Mouse (Mus musculus) Patski (cell line): ENCODE measurements around the gene Mrnip. TPM values are rescaled to one million over a fixed set of nuclear protein-coding genes. Genes with fewer than 3 reads are reported as not detected.

ENCODE experiments used
- ATAC-seq: fragments of 100-300 bp; one replicate; pipeline ENCODE4 v1.8.0; 2021
- CTCF ChIA-PET: fragments of 350-600 bp; sonication (Branson Sonifier 250); formaldehyde crosslinking; loops from one replicate; lab custom pipeline; 2022; ENCODE audit warnings: inconsistent platforms; lab: Charles Lee
- POLR2A ChIA-PET: fragments of 350-600 bp; sonication (Branson Sonifier 250); formaldehyde crosslinking; loops from one replicate; lab custom pipeline; 2022; ENCODE audit warnings: antibody characterized with exemption, inconsistent platforms; lab: Charles Lee
- DNase-seq: peaks from one replicate; pipeline ENCODE4 v3.0.0-alpha.2; 2011; ENCODE audit warnings: low read depth, low spot score
- H3K27me3 ChIP-seq: fragments of 371-371 bp; one replicate; pipeline ENCODE4 v1.5.1; 2021
- CTCF ChIP-seq: fragments of 100-300 bp; IDR thresholded peaks from one replicate; pipeline ENCODE4 v1.5.1; 2021
- in situ Hi-C: fragments of 300-500 bp; cut with MboI; formaldehyde crosslinking; loops from 3 replicates; pipeline ENCODE4 v1.11.1; 2018; ENCODE audit warnings: low pct_unique_long_range_greater_than_20kb, mixed read lengths
- polyA plus RNA-seq: library from polyadenylated mRNA; unstranded; gene quantifications from one replicate; pipeline ENCODE4 v1.2.3, GENCODE M21; 2021

Mrnip gene
- polyA plus RNA-seq, 1 experiment from 2014 or later = 5.9 TPM

GRCm38 (mm10) chr11:50222559-50223276, 48.5 kb downstream of the Mrnip start:
- POLR2A ChIA-PET = interaction anchor here (1.1 to 8.0 kb wide), 3 partner anchors 11 to 68 kb away, joined by 5 to 60 read pairs (median 7); partner anchors contain the start of genes Mgat4b and Sqstm1
- H3K27me3 ChIP-seq = no peaks in the 10 kb centered on the region
- TF ChIP-seq CTCF = no peak
- DNase-seq = no peak
- CTCF ChIA-PET = interaction anchor here (0.7 to 2.2 kb wide), 3 partner anchors 9 to 39 kb away, joined by 3 to 7 read pairs (median 7); no protein-coding TSS in a partner anchor
- no peak for ATAC-seq
- in situ Hi-C loops = no loop called here

- ATAC-seq = no peak
- in situ Hi-C loops = no loop called here
- POLR2A ChIA-PET = interaction anchor here (0.7 to 8.0 kb wide), 5 partner anchors 12 to 66 kb away, joined by 3 to 60 read pairs (median 5); partner anchors contain the start of genes Mgat4b and Sqstm1
- no peak for TF ChIP-seq CTCF
- DNase-seq = no peak
- H3K27me3 ChIP-seq = no peaks in the 10 kb centered on the region
- CTCF ChIA-PET = interaction anchor here (0.6 to 2.2 kb wide), 11 partner anchors 8 to 358 kb away, joined by 3 to 11 read pairs (median 4); no protein-coding TSS in a partner anchor
Observed at GRCm38 (mm10) chr11:50223783-50224662, 49.8 kb downstream of the Mrnip start.

GRCm38 (mm10) chr11:50224671-50225530, 50.7 kb downstream of the Mrnip start:
- no peaks in the 10 kb centered on the region for H3K27me3 ChIP-seq
- ATAC-seq (peak; percentile 77), DNase-seq (no peak)
- ChIA-PET CTCF (interaction anchor here (0.6 to 2.2 kb wide), 9 partner anchors 9 to 359 kb away, joined by 3 to 11 read pairs (median 4); no protein-coding TSS in a partner anchor), POLR2A (interaction anchor here (0.7 to 8.0 kb wide), 7 partner anchors 13 to 140 kb away, joined by 3 to 60 read pairs (median 4); partner anchors contain the start of genes Mgat4b and Sqstm1)
- no peak for TF ChIP-seq CTCF
- in situ Hi-C loops = loop anchor here (5.0 kb wide), 1 partner anchor 63 kb away; no protein-coding TSS in a partner anchor

- peak; percentile 32 for ATAC-seq
- no peak for DNase-seq
- in situ Hi-C loops = loop anchor here (5.0 kb wide), 1 partner anchor 63 kb away; no protein-coding TSS in a partner anchor
- TF ChIP-seq CTCF = no peak
- no peaks in the 10 kb centered on the region for H3K27me3 ChIP-seq
- CTCF ChIA-PET = interaction anchor here (0.5 to 1.4 kb wide), 6 partner anchors 11 to 147 kb away, joined by 3 to 10 read pairs (median 3); no protein-coding TSS in a partner anchor
- POLR2A ChIA-PET = interaction anchor here (0.7 to 8.0 kb wide), 7 partner anchors 9 to 139 kb away, joined by 3 to 60 read pairs (median 4); partner anchors contain the start of genes Mgat4b and Sqstm1
Observed at GRCm38 (mm10) chr11:50225611-50226378, 51.6 kb downstream of the Mrnip start.

- POLR2A ChIA-PET = interaction anchor here (0.9 to 8.0 kb wide), 4 partner anchors 9 to 65 kb away, joined by 3 to 60 read pairs (median 4); partner anchors contain the start of genes Mgat4b and Sqstm1
- CTCF ChIA-PET = interaction anchor here (0.8 to 1.3 kb wide), 4 partner anchors 12 to 95 kb away, joined by 3 read pairs; partner anchors contain the start of gene Tbc1d9b
- ATAC-seq = no peak
- H3K27me3 ChIP-seq = no peaks in the 10 kb centered on the region
- no peak for DNase-seq
- no peak for TF ChIP-seq CTCF
- in situ Hi-C loops = loop anchor here (5.0 kb wide), 1 partner anchor 64 kb away; no protein-coding TSS in a partner anchor
Observed at GRCm38 (mm10) chr11:50226406-50226805, 52.2 kb downstream of the Mrnip start.

GRCm38 (mm10) chr11:50227226-50227625, 53.0 kb downstream of the Mrnip start:
- DNase-seq (no peak), ATAC-seq (no peak)
- CTCF ChIA-PET = interaction anchor here (1.0 to 1.8 kb wide), 2 partner anchors 66 to 96 kb away, joined by 3 to 8 read pairs; partner anchors contain the start of gene Tbc1d9b

GRCm38 (mm10) chr11:50227736-50228135, 53.5 kb downstream of the Mrnip start:
- DNase-seq = no peak
- CTCF ChIA-PET = interaction anchor here (1.8 kb wide), 1 partner anchor 66 kb away, joined by 8 read pairs; no protein-coding TSS in a partner anchor
- ATAC-seq = no peak
- POLR2A ChIA-PET = interaction anchor here (8.0 kb wide), 1 partner anchor 16 kb away, joined by 60 read pairs; the partner anchor contains the start of genes Mgat4b and Sqstm1
- H3K27me3 ChIP-seq = no peaks in the 10 kb centered on the region
- no peak for TF ChIP-seq CTCF
- in situ Hi-C loops = loop anchor here (5.0 kb wide), 1 partner anchor 65 kb away; no protein-coding TSS in a partner anchor

More at GRCm38 (mm10) chr11:50227226-50227625, 53.0 kb downstream of the Mrnip start:
- TF ChIP-seq CTCF = no peak
- no peaks in the 10 kb centered on the region for H3K27me3 ChIP-seq
- POLR2A ChIA-PET = interaction anchor here (0.6 to 8.0 kb wide), 3 partner anchors 12 to 17 kb away, joined by 3 to 60 read pairs (median 3); partner anchors contain the start of genes Mgat4b and Sqstm1
- in situ Hi-C loops = loop anchor here (5.0 kb wide), 1 partner anchor 65 kb away; no protein-coding TSS in a partner anchor

- ChIA-PET CTCF (interaction anchor here (1.4 to 1.6 kb wide), 2 partner anchors 67 to 135 kb away, joined by 4 to 7 read pairs; no protein-coding TSS in a partner anchor), POLR2A (interaction anchor here (1.0 to 1.5 kb wide), 4 partner anchors 16 to 64 kb away, joined by 3 read pairs; partner anchors contain the start of genes Maml1, Mgat4b and Sqstm1)
- DNase-seq (no peak), ATAC-seq (no peak)
- TF ChIP-seq CTCF = no peak
- in situ Hi-C loops = loop anchor here (5.0 kb wide), 1 partner anchor 66 kb away; no protein-coding TSS in a partner anchor
- no peaks in the 10 kb centered on the region for H3K27me3 ChIP-seq
Observed at GRCm38 (mm10) chr11:50228772-50229171, 54.5 kb downstream of the Mrnip start.
